Mouse (Mus musculus) gastrocnemius, postnatal 4 days (tissue): ENCODE measurements around the gene Limch1. TPM values are rescaled to one million over a fixed set of nuclear protein-coding genes. Genes with fewer than 3 reads are reported as not detected.

Experiments used
- DNase-seq, 2 experiments: peaks; one replicate each; pipeline ENCODE4 v3.0.0; 2021 to 2022; ENCODE audit warnings: low spot score in 2 of 2, mixed read lengths in 2 of 2
- total RNA-seq, 2 experiments: library from RNA; stranded (reverse); gene quantifications; 2 replicates each; pipeline ENCODE4 v1.2.3; 2021

Gene Limch1
- total RNA-seq, 2 experiments from 2014 or later, result 232 to 234 TPM

- DNase-seq, result no peak
Observed at GRCm38 (mm10) chr5:66822500-66823205, 77.0 kb downstream of the Limch1 start.

GRCm38 (mm10) chr5:66825586-66825985 lies 80.0 kb downstream of the Limch1 start:
- DNase-seq, result no peak

GRCm38 (mm10) chr5:66826844-66827243 lies 81.2 kb downstream of the Limch1 start:
- no peak for DNase-seq

GRCm38 (mm10) chr5:66829505-66829904 lies 83.9 kb downstream of the Limch1 start:
- no peak for DNase-seq

- DNase-seq, result no peak
Observed at GRCm38 (mm10) chr5:66830206-66830605, 84.6 kb downstream of the Limch1 start.

GRCm38 (mm10) chr5:66834756-66835155 lies 89.1 kb downstream of the Limch1 start:
- no peak for DNase-seq

GRCm38 (mm10) chr5:66836892-66837291 lies 91.3 kb downstream of the Limch1 start:
- DNase-seq, result no peak

GRCm38 (mm10) chr5:66841971-66842370 lies 96.3 kb downstream of the Limch1 start:
- no peak for DNase-seq

- no peak for DNase-seq
Observed at GRCm38 (mm10) chr5:66842776-66843175, 97.1 kb downstream of the Limch1 start.

- DNase-seq, result no peak
Observed at GRCm38 (mm10) chr5:66848136-66848535, 102.5 kb downstream of the Limch1 start.

- no peak for DNase-seq
Observed at GRCm38 (mm10) chr5:66849148-66849547, 103.5 kb downstream of the Limch1 start.

- DNase-seq, result no peak
Observed at GRCm38 (mm10) chr5:66850721-66851251, 105.2 kb downstream of the Limch1 start.

- DNase-seq, result no peak
Observed at GRCm38 (mm10) chr5:66851708-66852107, 106.1 kb downstream of the Limch1 start.

GRCm38 (mm10) chr5:66854263-66854662 lies 108.6 kb downstream of the Limch1 start:
- DNase-seq, result no peak

GRCm38 (mm10) chr5:66855358-66856107 lies 109.9 kb downstream of the Limch1 start:
- DNase-seq, result no peak

- DNase-seq, result no peak
Observed at GRCm38 (mm10) chr5:66859506-66859905, 113.9 kb downstream of the Limch1 start.

- DNase-seq, result no peak
Observed at GRCm38 (mm10) chr5:66861232-66862035, 115.8 kb downstream of the Limch1 start.

- DNase-seq, result no peak
Observed at GRCm38 (mm10) chr5:66862151-66862550, 116.5 kb downstream of the Limch1 start.

GRCm38 (mm10) chr5:66865229-66865628 lies 119.6 kb downstream of the Limch1 start:
- no peak for DNase-seq

- DNase-seq, result peak in 1 of 2 experiments; percentile 27
Observed at GRCm38 (mm10) chr5:66866019-66866418, 120.4 kb downstream of the Limch1 start.

- DNase-seq, result no peak
Observed at GRCm38 (mm10) chr5:66869545-66869944, 123.9 kb downstream of the Limch1 start.
